Mouse (Mus musculus) heart, adult 2 months (tissue): ENCODE results near the gene Tmem39a. TPM values are rescaled to one million over a fixed set of nuclear protein-coding genes. Genes with fewer than 3 reads are reported as not detected.

ENCODE experiments used
- DNase-seq, 2 experiments: peaks; one replicate each; pipeline ENCODE4 v3.0.0; 2021
- H3K27ac ChIP-seq: fragments of 200-600 bp; 2 replicates; pipeline ENCODE4 v1.8.1; 2022
- H3K27me3 ChIP-seq: fragments of 200-500 bp; 2 replicates; pipeline ENCODE4 v1.6.1; 2012; ENCODE audit warnings: mild to moderate bottlenecking, low read length, inconsistent platforms, mixed read lengths; ENCODE audit not compliant: control insufficient read depth, insufficient read depth
- H3K36me3 ChIP-seq: fragments of 200-500 bp; 2 replicates; pipeline ENCODE4 v1.6.1; 2012; ENCODE audit warnings: low read length, inconsistent platforms; ENCODE audit not compliant: control insufficient read depth, insufficient read depth
- H3K4me1 ChIP-seq: fragments of 200-500 bp; 2 replicates; pipeline ENCODE4 v1.6.1; 2011; ENCODE audit warnings: low read length; ENCODE audit not compliant: control insufficient read depth, insufficient read depth
- H3K4me3 ChIP-seq: fragments of 200-600 bp; 2 replicates; pipeline ENCODE4 v1.8.1; 2022
- H3K79me2 ChIP-seq: fragments of 200-500 bp; replicated peaks from 2 replicates; pipeline ENCODE4 v1.6.1; 2012; ENCODE audit warnings: mild to moderate bottlenecking, inconsistent platforms, low read length, moderate library complexity, mixed read lengths; ENCODE audit not compliant: control insufficient read depth, insufficient read depth
- H3K9ac ChIP-seq: fragments of 200-500 bp; 2 replicates; pipeline ENCODE4 v1.6.1; 2012; ENCODE audit warnings: low read depth, mild to moderate bottlenecking, control low read depth, inconsistent platforms, low read length, mixed read lengths
- CTCF ChIP-seq: fragments of 200-600 bp; IDR thresholded peaks from 2 replicates; pipeline ENCODE4 v1.8.1; 2022; ENCODE audit warnings: antibody characterized with exemption, mild to moderate bottlenecking, moderate library complexity
- EP300 ChIP-seq: fragments of 200-500 bp; IDR thresholded peaks from 2 replicates; pipeline ENCODE4 v1.6.1; 2011; ENCODE audit warnings: low read depth, low read length, control low read depth; ENCODE audit not compliant: insufficient read depth
- POLR2A ChIP-seq: fragments of 200-500 bp; IDR thresholded peaks from 2 replicates; pipeline ENCODE4 v1.6.1; 2011; ENCODE audit warnings: mild to moderate bottlenecking, low read depth, low read length, control low read depth; ENCODE audit not compliant: insufficient read depth
- WGBS: fragments of 180-500 bp; shearing (Covaris S2); methylation state at CpG from one replicate; pipeline ENCODE4 v1.1.7; 2018; 5-methylcytosine and 5-hydroxymethylcytosine counted together
- intact Hi-C: fragments of 180-260 bp; cut with DNase I; formaldehyde crosslinking; loops from one replicate; pipeline ENCODE4 v1.15.1; 2025
- polyA plus RNA-seq: library from polyadenylated mRNA; depleted of rRNA; stranded (reverse); fragments of >200 nt; gene quantifications from 2 replicates; pipeline ENCODE4 v1.2.3, GENCODE M21; 2012
- total RNA-seq, 2 experiments: library from RNA; stranded (reverse); gene quantifications; 2 replicates each; pipeline ENCODE4 v1.2.3; 2021

The Tmem39a gene
- total and polyA plus RNA-seq, 3 experiments: 18.3 to 45.3 (median 21.8) TPM

DNA sequence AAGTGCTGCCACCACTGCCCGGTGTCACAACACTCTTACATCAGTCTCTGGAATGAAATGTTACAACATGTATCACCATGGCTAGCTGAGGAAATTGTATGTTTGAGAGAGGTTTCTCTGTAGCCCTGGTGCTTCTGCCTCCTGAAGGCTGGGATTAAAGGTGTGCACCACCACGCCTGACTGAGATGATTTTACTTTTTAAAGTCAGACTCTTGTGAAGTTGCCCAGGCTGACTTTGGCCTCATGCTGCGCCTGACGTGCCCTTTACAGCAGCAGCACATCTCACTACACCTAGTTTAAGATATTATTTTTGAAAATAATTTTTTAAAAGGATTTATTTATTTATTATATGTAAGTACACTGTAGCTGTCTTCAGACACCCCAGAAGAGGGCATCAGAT lies 34.4 kb downstream of the Tmem39a start:
- TF ChIP-seq CTCF (no peak), EP300 (no peak), POLR2A (no peak)
- intact Hi-C loops: no loop called here

DNA sequence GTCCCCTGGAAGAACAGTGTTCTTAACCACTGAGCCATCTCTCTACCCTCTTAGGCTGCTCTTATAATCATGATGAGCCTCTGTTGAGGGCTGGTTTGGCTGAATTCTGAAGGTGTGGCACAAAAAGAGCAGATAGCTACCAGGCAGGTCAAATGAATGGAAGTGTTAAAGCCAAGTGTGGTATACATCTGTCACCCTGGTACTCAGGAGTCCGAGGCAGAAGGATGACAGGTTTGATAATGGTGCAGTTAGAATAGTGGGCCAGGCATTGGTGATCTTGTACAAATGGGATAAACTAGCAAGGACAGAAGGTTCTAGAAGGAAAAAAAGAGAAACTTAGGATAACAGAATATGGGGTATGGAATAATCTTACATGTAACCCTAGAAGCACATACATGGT lies 35.9 kb downstream of the Tmem39a start:
- H3K36me3 ChIP-seq: peaks cover 1% of the 10 kb centered on the region
- no peaks in the 10 kb centered on the region for H3K27me3 ChIP-seq
- DNase-seq: no peak
- TF ChIP-seq POLR2A (no peak), CTCF (no peak), EP300 (no peak)
- H3K9ac ChIP-seq: no peak overlapping the region
- 75% methylated on average over 1 of the region's 1 CpGs for WGBS
- H3K79me2 ChIP-seq: no peaks in the 10 kb centered on the region
- intact Hi-C loops: no loop called here
- H3K4me1 ChIP-seq: peaks cover 6% of the 10 kb centered on the region
- H3K4me3 ChIP-seq: no peak overlapping the region
- no peak overlapping the region for H3K27ac ChIP-seq

More for the DNA sequence above, 34.4 kb downstream of the Tmem39a start:
- H3K79me2 ChIP-seq: no peaks in the 10 kb centered on the region
- DNase-seq: no peak
- no peak overlapping the region for H3K4me3 ChIP-seq
- no peaks in the 10 kb centered on the region for H3K27me3 ChIP-seq
- peak overlapping the region; percentile 70 for H3K27ac ChIP-seq
- no peak overlapping the region for H3K9ac ChIP-seq
- H3K36me3 ChIP-seq: peaks cover 3% of the 10 kb centered on the region
- WGBS: 90% methylated on average over 4 of the region's 4 CpGs
- peaks cover 6% of the 10 kb centered on the region for H3K4me1 ChIP-seq

- no peaks in the 10 kb centered on the region for H3K79me2 ChIP-seq
- H3K36me3 ChIP-seq: no peaks in the 10 kb centered on the region; the same call in 1 of the 2 replicates
- H3K4me3 ChIP-seq: no peak overlapping the region
- TF ChIP-seq POLR2A: no peak
- TF ChIP-seq EP300: no peak
- no peak for TF ChIP-seq CTCF
- intact Hi-C loops: no loop called here
- H3K27me3 ChIP-seq: no peaks in the 10 kb centered on the region
- no peak for DNase-seq
- no peak overlapping the region for H3K9ac ChIP-seq
- H3K27ac ChIP-seq: no peak overlapping the region
- peaks cover 6% of the 10 kb centered on the region for H3K4me1 ChIP-seq
- WGBS: 91% methylated on average over 2 of the region's 2 CpGs
Measured at GRCm38 (mm10) chr16:38596099-38596498, 37.6 kb downstream of the Tmem39a start.

DNA sequence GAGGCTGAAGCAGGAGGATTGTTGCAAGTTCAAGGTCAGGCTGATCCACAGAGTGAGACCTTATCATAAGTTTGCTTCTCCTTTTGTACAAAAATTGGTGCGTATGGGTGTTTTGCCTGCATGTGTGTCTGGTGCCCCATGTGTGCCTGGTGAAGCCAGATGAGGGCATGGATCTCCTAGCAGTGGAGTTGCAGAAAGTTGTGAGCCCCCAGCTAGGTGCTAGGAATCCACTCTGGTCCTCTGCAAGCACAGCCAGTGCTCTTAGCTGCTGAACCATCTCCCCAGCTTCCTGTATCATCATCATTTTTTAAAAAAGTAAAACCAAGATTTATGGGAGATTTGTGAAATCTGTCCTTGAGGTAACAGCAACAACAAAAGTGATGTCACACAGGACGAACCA lies 38.2 kb downstream of the Tmem39a start:
- WGBS: 99% methylated on average over 2 of the region's 2 CpGs
- Histone ChIP-seq H3K27ac (no peak overlapping the region), H3K4me3 (no peak overlapping the region), H3K9ac (no peak overlapping the region), H3K79me2 (no peaks in the 10 kb centered on the region), H3K27me3 (no peaks in the 10 kb centered on the region), H3K36me3 (no peaks in the 10 kb centered on the region; the same call in 1 of the 2 replicates), H3K4me1 (peaks cover 5% of the 10 kb centered on the region)
- intact Hi-C loops: no loop called here
- no peak for DNase-seq
- TF ChIP-seq CTCF (no peak), EP300 (no peak), POLR2A (no peak)

DNA sequence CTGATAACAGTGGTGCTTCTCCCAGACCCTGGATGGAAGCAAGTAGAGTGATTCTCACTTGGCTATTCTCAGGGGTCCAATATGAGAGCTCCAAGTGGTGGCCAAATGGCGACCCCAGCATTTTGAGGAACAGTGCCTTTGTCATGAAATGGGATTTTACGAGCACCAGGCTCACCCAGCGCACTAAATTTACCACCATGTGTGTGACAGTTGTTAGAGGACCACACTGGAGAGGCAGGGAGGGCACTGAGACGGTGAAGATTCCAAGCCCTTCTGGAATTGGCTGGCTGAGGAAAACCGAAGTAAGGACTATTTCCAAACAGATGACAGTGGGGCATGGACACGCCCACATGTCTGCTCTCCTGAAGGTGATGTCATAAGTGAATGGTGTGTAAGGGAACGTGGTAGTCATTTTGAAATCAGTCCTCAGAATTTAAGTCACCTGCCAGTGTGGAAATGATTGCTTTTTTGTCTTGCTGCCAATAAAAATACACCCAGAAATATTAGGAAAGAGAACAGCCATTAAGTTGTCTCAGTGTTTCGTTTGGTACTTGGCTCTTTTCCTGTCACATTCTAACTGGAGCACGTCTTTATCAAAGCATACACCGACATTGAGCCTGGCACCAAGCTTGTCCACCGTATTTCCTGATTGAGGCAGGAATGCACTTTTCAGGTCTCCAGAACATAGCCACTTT lies 40.6 kb downstream of the Tmem39a start:
- H3K9ac ChIP-seq: no peak overlapping the region
- H3K4me3 ChIP-seq: no peak overlapping the region
- no peaks in the 10 kb centered on the region for H3K36me3 ChIP-seq
- H3K27ac ChIP-seq: no peak overlapping the region
- TF ChIP-seq POLR2A: no peak
- no peak for TF ChIP-seq EP300
- TF ChIP-seq CTCF: no peak
- WGBS: 52% methylated on average over 11 of the region's 11 CpGs
- DNase-seq: no peak
- intact Hi-C loops: no loop called here
- no peaks in the 10 kb centered on the region; the same call in 1 of the 2 replicates for H3K4me1 ChIP-seq
- no peaks in the 10 kb centered on the region for H3K79me2 ChIP-seq
- no peaks in the 10 kb centered on the region for H3K27me3 ChIP-seq

GRCm38 (mm10) chr16:38602989-38603804 lies 44.7 kb downstream of the Tmem39a start:
- 50% methylated on average over 11 of the region's 11 CpGs for WGBS

More at GRCm38 (mm10) chr16:38602989-38603804, 44.7 kb downstream of the Tmem39a start:
- no peaks in the 10 kb centered on the region for H3K27me3 ChIP-seq
- DNase-seq: peak; percentile 60 to 70
- H3K9ac ChIP-seq: no peak overlapping the region
- no peak overlapping the region for H3K4me3 ChIP-seq
- no peaks in the 10 kb centered on the region; the same call in 1 of the 2 replicates for H3K4me1 ChIP-seq
- peak overlapping the region; percentile 22; the same call in 1 of the 2 replicates for H3K27ac ChIP-seq
- no peaks in the 10 kb centered on the region for H3K36me3 ChIP-seq
- TF ChIP-seq EP300: no peak
- TF ChIP-seq POLR2A: no peak
- TF ChIP-seq CTCF: no peak
- no peaks in the 10 kb centered on the region for H3K79me2 ChIP-seq
- intact Hi-C loops: no loop called here
